Mouse (Mus musculus): ENCODE results near the gene 4930556J24Rik.

DNA sequence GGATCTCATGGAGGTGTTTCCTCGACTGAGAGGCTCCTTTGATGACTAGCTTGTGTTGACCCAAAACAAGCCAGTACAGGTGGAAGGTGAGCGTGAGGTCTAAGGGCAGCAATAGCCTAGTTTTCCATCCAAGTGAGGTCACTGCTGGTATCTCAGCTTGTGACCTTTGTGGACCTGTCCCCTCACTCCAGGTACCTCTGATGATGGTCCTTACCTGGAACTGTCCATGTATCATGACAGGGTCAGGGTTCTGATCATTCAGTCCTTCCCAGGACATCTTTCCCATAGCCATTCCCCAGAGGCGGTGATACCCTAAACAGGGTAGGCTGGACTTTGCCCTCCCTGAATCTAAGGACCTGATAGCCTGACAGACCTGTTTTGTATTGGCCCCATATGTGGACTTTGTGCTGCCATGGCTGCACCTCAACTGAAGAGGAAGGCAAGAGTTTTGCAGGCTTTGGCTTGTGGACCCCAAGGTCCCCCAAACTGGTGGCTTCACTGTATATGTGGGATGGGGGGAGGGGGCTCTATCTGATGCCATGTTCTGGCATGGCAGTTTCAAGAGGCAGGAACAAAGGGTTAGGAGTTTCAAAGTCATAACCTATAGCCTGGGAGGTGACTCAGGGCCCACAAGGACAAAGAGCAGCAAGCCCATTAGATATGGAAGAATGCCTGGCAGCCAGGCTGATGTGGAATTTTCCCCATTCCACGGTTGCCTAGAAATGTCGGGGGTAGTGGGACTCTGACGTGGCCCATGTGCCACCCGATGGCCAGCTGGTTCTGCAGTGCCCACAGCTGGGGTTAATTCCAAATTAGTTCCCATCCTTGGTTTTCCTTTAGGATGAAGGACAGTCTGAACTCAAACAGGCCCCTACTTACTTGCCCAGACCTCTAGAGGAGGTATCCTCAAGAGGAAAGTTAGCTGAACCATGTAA is 6.0 kb upstream of the 4930556J24Rik start:
- TF ChIP-seq CTCF (IDR thresholded peaks at IDR 0.05; ENCODE audit: low read depth) (no peak), EP300 (IDR thresholded peaks at IDR 0.05; ENCODE audit: low read depth) (no peak)

Data from heart, postnatal 0 days (tissue).